Mouse (Mus musculus): Measurements from ENCODE around the gene Mia3.

DNA sequence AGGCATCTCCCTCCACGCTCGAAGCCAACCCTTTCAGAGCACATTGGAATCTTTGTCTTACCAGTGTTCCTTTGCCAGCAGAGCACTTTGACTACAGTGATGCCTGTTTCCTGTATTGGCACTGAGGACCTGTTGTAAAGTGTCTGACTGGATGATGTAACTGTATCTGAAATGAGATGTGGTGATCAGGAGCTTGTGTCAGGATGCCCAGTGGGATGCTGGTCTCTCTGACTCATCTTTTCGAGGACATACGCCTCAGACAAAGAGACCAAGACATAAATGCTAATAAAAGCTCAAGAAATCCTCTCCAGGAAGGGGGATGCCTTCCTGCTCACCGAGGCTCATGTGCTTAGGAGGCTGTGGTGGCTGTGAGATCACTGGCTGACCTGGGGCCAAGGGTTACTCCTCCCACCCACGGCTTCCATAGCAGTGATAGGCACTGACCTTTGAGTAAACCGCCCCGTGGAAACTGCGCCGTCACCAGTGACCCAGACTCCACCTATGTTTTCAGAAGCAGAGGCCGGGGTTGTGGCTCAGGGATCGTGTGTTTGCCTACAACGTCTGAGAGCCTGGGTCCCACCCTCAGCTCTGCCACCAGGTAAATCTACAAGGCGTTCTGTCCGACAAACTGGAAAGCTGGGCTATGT, 44.9 kb upstream of the Mia3 start:
- TF ChIP-seq POLR2A (IDR thresholded peaks at IDR 0.05; ENCODE audit: extremely low read depth, insufficient read depth, low read length) (no peak), CTCF (IDR thresholded peaks at IDR 0.05; ENCODE audit: low read depth, low read length) (no peak)

Data from liver, adult 2 months (tissue).